Mouse (Mus musculus): ENCODE measurements at regions not wholly inside any gene's neighbourhood (a gene's known extent, or its start where the extent isn't known, plus 50 kb on each side); places are given as distances from the start of the nearest gene placed in this dataset.

DNA sequence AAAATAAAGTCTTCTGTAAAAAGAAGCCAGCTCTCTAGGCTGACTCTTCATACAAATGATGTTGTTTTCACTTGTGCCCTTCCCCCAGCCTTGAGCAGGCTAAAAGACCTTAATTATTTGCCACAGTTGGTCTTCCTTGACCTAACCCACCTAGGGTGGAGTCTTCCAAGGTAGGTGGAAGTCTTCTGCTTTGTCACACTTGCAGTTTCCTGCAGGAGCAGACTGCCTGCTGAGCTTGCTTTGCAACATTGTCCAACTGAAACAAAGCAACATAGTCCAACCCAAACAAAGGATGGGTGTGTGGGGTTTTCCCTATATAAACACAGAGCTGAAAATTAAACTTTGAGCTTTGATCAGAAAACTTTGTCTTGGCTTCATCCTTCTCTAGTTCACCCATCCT lies 53.0 kb upstream of the Ppfia2 start:
- DNase-seq (ENCODE audit: low read depth): no peak

All from NIH3T3 (cell line).